Mouse (Mus musculus) G1E (cell line): ENCODE measurements around the gene Mgmt. TPM values are rescaled to one million over a fixed set of nuclear protein-coding genes. Genes with fewer than 3 reads are reported as not detected.

Source experiments
- ATAC-seq: 2 replicates; pipeline ENCODE4 v1.8.0; 2016; ENCODE audit warnings: mild to moderate bottlenecking; ENCODE audit not compliant: insufficient number of reproducible peaks, poor library complexity, low FRiP score, severe bottlenecking; ENCODE audit errors: extremely low read depth
- DNase-seq: peaks from one replicate; pipeline ENCODE4 v3.0.0; 2012; ENCODE audit warnings: low spot score
- H3K27me3 ChIP-seq: 2 replicates; pipeline ENCODE4 v1.6.1; 2012; ENCODE audit warnings: mild to moderate bottlenecking, low read length, inconsistent platforms; ENCODE audit not compliant: insufficient read depth
- H3K36me3 ChIP-seq: replicated peaks from 2 replicates; pipeline ENCODE3; 2012; ENCODE audit warnings: mild to moderate bottlenecking, inconsistent platforms
- H3K4me1 ChIP-seq: 2 replicates; pipeline ENCODE4 v1.6.1; 2012; ENCODE audit warnings: low read depth, low read length, inconsistent platforms, mixed read lengths; ENCODE audit not compliant: insufficient read depth
- H3K4me3 ChIP-seq: 2 replicates; pipeline ENCODE4 v1.5.1; 2012; ENCODE audit warnings: low read depth, mild to moderate bottlenecking, inconsistent platforms, low read length, moderate library complexity, mixed read lengths
- H3K9me3 ChIP-seq: replicated peaks from 2 replicates; pipeline ENCODE4 v1.6.1; 2012; ENCODE audit warnings: inconsistent platforms
- CTCF ChIP-seq: IDR thresholded peaks from 2 replicates; pipeline ENCODE4 v1.5.1; 2012; ENCODE audit warnings: low read depth, low read length, inconsistent platforms, mixed read lengths
- GATA1 ChIP-seq: IDR thresholded peaks from 2 replicates; pipeline ENCODE4 v1.6.1; 2012; ENCODE audit warnings: borderline replicate concordance, low read length, inconsistent platforms, mixed read lengths
- GATA2 ChIP-seq: IDR thresholded peaks from 2 replicates; pipeline ENCODE4 v1.6.1; 2012; ENCODE audit warnings: low read depth, low read length, inconsistent platforms, borderline replicate concordance
- POLR2AphosphoS5 ChIP-seq: IDR thresholded peaks from 2 replicates; pipeline ENCODE4 v1.6.1; 2012; ENCODE audit warnings: low read depth, low read length, inconsistent platforms; ENCODE audit not compliant: insufficient replicate concordance
- TAL1 ChIP-seq: conservative IDR thresholded peaks from 2 replicates; pipeline ENCODE4 v1.6.1; 2012; ENCODE audit warnings: low read depth, low read length, inconsistent platforms, mixed read lengths
- polyA plus RNA-seq: library from polyadenylated mRNA; stranded (reverse); fragments of >175 nt; gene quantifications from 2 replicates; pipeline ENCODE4 v1.2.3, GENCODE M21; 2012
- total RNA-seq, 2 experiments: library from RNA; stranded (forward) in 1 of 2; stranded (reverse) in 1 of 2; fragments of 200-1000 nt in 1 of 2; fragments of >200 nt in 1 of 2; fragmentation: Nextera tagmentation in 1 of 2; gene quantifications; 2 replicates each; pipeline ENCODE4 v1.2.3; 2014 to 2017

The Mgmt gene
- total and polyA plus RNA-seq, 3 experiments: 1.1 to 2.2 (median 2.2) TPM

GRCm38 (mm10) chr7:137005293-137005692 is 110.9 kb downstream of the Mgmt start:
- H3K4me1 ChIP-seq: no peaks in the 10 kb centered on the region
- no peaks in the 10 kb centered on the region for H3K36me3 ChIP-seq
- no peaks in the 10 kb centered on the region for H3K27me3 ChIP-seq
- TF ChIP-seq TAL1 (no peak), GATA1 (no peak), POLR2AphosphoS5 (no peak), GATA2 (no peak), CTCF (no peak)
- peaks cover 49% of the 10 kb centered on the region for H3K9me3 ChIP-seq
- DNase-seq: no peak
- H3K4me3 ChIP-seq: no peak overlapping the region
- ATAC-seq: no peak

GRCm38 (mm10) chr7:137008321-137008720 is 113.9 kb downstream of the Mgmt start:
- no peak for DNase-seq
- no peak overlapping the region for H3K4me3 ChIP-seq
- H3K27me3 ChIP-seq: no peaks in the 10 kb centered on the region
- no peaks in the 10 kb centered on the region for H3K4me1 ChIP-seq
- no peaks in the 10 kb centered on the region for H3K36me3 ChIP-seq
- ATAC-seq: no peak
- TF ChIP-seq GATA2 (no peak), GATA1 (no peak), CTCF (no peak), TAL1 (no peak), POLR2AphosphoS5 (no peak)
- H3K9me3 ChIP-seq: peaks cover 55% of the 10 kb centered on the region

GRCm38 (mm10) chr7:137009732-137010275 is 115.4 kb downstream of the Mgmt start:
- no peaks in the 10 kb centered on the region for H3K36me3 ChIP-seq
- no peaks in the 10 kb centered on the region for H3K27me3 ChIP-seq
- peaks cover 54% of the 10 kb centered on the region for H3K9me3 ChIP-seq
- DNase-seq (no peak), ATAC-seq (no peak)
- H3K4me3 ChIP-seq: no peak overlapping the region
- H3K4me1 ChIP-seq: no peaks in the 10 kb centered on the region
- TF ChIP-seq POLR2AphosphoS5 (no peak), GATA2 (no peak), GATA1 (no peak), TAL1 (no peak), CTCF (no peak)

- H3K36me3 ChIP-seq: no peaks in the 10 kb centered on the region
- H3K4me1 ChIP-seq: no peaks in the 10 kb centered on the region
- H3K9me3 ChIP-seq: peaks cover 50% of the 10 kb centered on the region
- DNase-seq (no peak), ATAC-seq (no peak)
- TF ChIP-seq CTCF (no peak), POLR2AphosphoS5 (no peak), GATA2 (no peak), TAL1 (no peak)
- no peaks in the 10 kb centered on the region for H3K27me3 ChIP-seq
- no peak overlapping the region for H3K4me3 ChIP-seq
Measured at GRCm38 (mm10) chr7:137010451-137010850, 116.0 kb downstream of the Mgmt start.

- no peak overlapping the region for H3K4me3 ChIP-seq
- H3K27me3 ChIP-seq: no peaks in the 10 kb centered on the region
- TF ChIP-seq CTCF (no peak), POLR2AphosphoS5 (no peak), GATA2 (no peak), GATA1 (no peak), TAL1 (no peak)
- peaks cover 41% of the 10 kb centered on the region for H3K9me3 ChIP-seq
- ATAC-seq (no peak), DNase-seq (no peak)
- H3K4me1 ChIP-seq: no peaks in the 10 kb centered on the region
- no peaks in the 10 kb centered on the region for H3K36me3 ChIP-seq
Measured at GRCm38 (mm10) chr7:137012687-137013086, 118.3 kb downstream of the Mgmt start.

GRCm38 (mm10) chr7:137013433-137013832 is 119.0 kb downstream of the Mgmt start:
- TF ChIP-seq TAL1 (no peak), GATA2 (no peak), CTCF (no peak), GATA1 (no peak), POLR2AphosphoS5 (no peak)
- ATAC-seq (no peak), DNase-seq (no peak)
- Histone ChIP-seq H3K9me3 (peaks cover 44% of the 10 kb centered on the region), H3K4me1 (no peaks in the 10 kb centered on the region), H3K27me3 (no peaks in the 10 kb centered on the region), H3K36me3 (no peaks in the 10 kb centered on the region), H3K4me3 (no peak overlapping the region)

GRCm38 (mm10) chr7:137018614-137019013 is 124.2 kb downstream of the Mgmt start:
- peaks cover 54% of the 10 kb centered on the region for H3K9me3 ChIP-seq
- no peaks in the 10 kb centered on the region for H3K27me3 ChIP-seq
- no peak for ATAC-seq
- DNase-seq: no peak
- H3K4me3 ChIP-seq: no peak overlapping the region
- no peaks in the 10 kb centered on the region for H3K4me1 ChIP-seq
- TF ChIP-seq CTCF: no peak
- TF ChIP-seq TAL1: no peak
- TF ChIP-seq GATA1: no peak
- no peak for TF ChIP-seq POLR2AphosphoS5
- TF ChIP-seq GATA2: no peak
- H3K36me3 ChIP-seq: no peaks in the 10 kb centered on the region
